Mouse (Mus musculus) liver, embryonic 16.5 days (tissue): ENCODE measurements around the gene Ppp1r16b. TPM values are rescaled to one million over a fixed set of nuclear protein-coding genes. Genes with fewer than 3 reads are reported as not detected.

Experiments used
- ATAC-seq: fragments of 200-750 bp; cut with Nextera tagmentation; 2 replicates; pipeline ENCODE4 v1.8.0; 2017; ENCODE audit warnings: low read depth, mild to moderate bottlenecking, moderate number of reproducible peaks, moderate library complexity
- H3K27ac ChIP-seq: fragments of 300-500 bp; sonication (generic); 2 replicates; pipeline ENCODE4 v1.5.1; 2014; ENCODE audit warnings: mild to moderate bottlenecking, low read length
- H3K27me3 ChIP-seq: fragments of 300-500 bp; sonication (generic); 2 replicates; pipeline ENCODE4 v1.6.1; 2014; ENCODE audit warnings: low read depth, low read length, mixed read lengths; ENCODE audit not compliant: control insufficient read depth, insufficient read depth
- H3K36me3 ChIP-seq: fragments of 300-500 bp; sonication (generic); 2 replicates; pipeline ENCODE4 v1.6.1; 2014; ENCODE audit warnings: mild to moderate bottlenecking; ENCODE audit not compliant: control insufficient read depth, insufficient read depth
- H3K4me1 ChIP-seq: fragments of 300-500 bp; sonication (generic); 2 replicates; pipeline ENCODE4 v1.6.1; 2014; ENCODE audit warnings: low read depth, low read length, mixed read lengths; ENCODE audit not compliant: control insufficient read depth
- H3K4me2 ChIP-seq: fragments of 300-500 bp; sonication (generic); 2 replicates; pipeline ENCODE4 v1.6.1; 2014; ENCODE audit warnings: low read depth, low read length, mixed read lengths
- H3K4me3 ChIP-seq: fragments of 300-500 bp; sonication (generic); 2 replicates; pipeline ENCODE4 v1.5.1; 2014; ENCODE audit warnings: low read depth, mild to moderate bottlenecking, low read length
- H3K9ac ChIP-seq: fragments of 300-500 bp; sonication (generic); 2 replicates; pipeline ENCODE4 v1.6.1; 2014; ENCODE audit warnings: low read depth, low read length
- H3K9me3 ChIP-seq: fragments of 300-500 bp; sonication (generic); replicated peaks from 2 replicates; pipeline ENCODE4 v1.6.1; 2016; ENCODE audit warnings: low read length; ENCODE audit not compliant: control insufficient read depth
- WGBS: fragments of 180-500 bp; shearing (Covaris S2); extraction: QIAGEN DNeasy Blood & Tissue Kit; methylation state at CpG from one replicate; pipeline ENCODE4 v1.1.7; 2014; ENCODE audit not compliant: insufficient replicate concordance; 5-methylcytosine and 5-hydroxymethylcytosine counted together
- polyA plus RNA-seq: library from polyadenylated mRNA; unstranded; fragments of >200 nt; fragmentation: Nextera tagmentation; extraction: Ambion mirVana; gene quantifications from 2 replicates; pipeline ENCODE4 v1.2.1, GENCODE M21; 2015

Ppp1r16b gene
- polyA plus RNA-seq, 1 experiment from 2014 or later: 1.6 TPM

GRCm38 (mm10) chr2:158681714-158682113, 16.5 kb downstream of the Ppp1r16b start:
- no peak overlapping the region for H3K27ac ChIP-seq
- no peak overlapping the region for H3K4me2 ChIP-seq
- H3K4me1 ChIP-seq: no peaks in the 10 kb centered on the region
- WGBS: 66% methylated on average over 6 of the region's 6 CpGs
- H3K9ac ChIP-seq: no peak overlapping the region
- H3K27me3 ChIP-seq: no peaks in the 10 kb centered on the region
- H3K9me3 ChIP-seq: no peaks in the 10 kb centered on the region
- no peak overlapping the region for H3K4me3 ChIP-seq
- no peaks in the 10 kb centered on the region for H3K36me3 ChIP-seq
- no peak for ATAC-seq

GRCm38 (mm10) chr2:158682344-158683037, 17.3 kb downstream of the Ppp1r16b start:
- 35% methylated on average over 11 of the region's 11 CpGs for WGBS
- H3K27ac ChIP-seq: no peak overlapping the region

GRCm38 (mm10) chr2:158683038-158683413, 17.8 kb downstream of the Ppp1r16b start:
- H3K4me1 ChIP-seq: no peaks in the 10 kb centered on the region
- no peak overlapping the region for H3K27ac ChIP-seq
- H3K9ac ChIP-seq: no peak overlapping the region
- H3K36me3 ChIP-seq: no peaks in the 10 kb centered on the region
- no peak overlapping the region for H3K4me3 ChIP-seq
- no peak for ATAC-seq
- H3K27me3 ChIP-seq: no peaks in the 10 kb centered on the region
- no peak overlapping the region for H3K4me2 ChIP-seq
- WGBS: 18% methylated on average over 4 of the region's 4 CpGs
- no peaks in the 10 kb centered on the region for H3K9me3 ChIP-seq

More at GRCm38 (mm10) chr2:158682344-158683037, 17.3 kb downstream of the Ppp1r16b start:
- Histone ChIP-seq H3K27me3 (no peaks in the 10 kb centered on the region), H3K4me1 (no peaks in the 10 kb centered on the region), H3K9me3 (no peaks in the 10 kb centered on the region), H3K4me3 (no peak overlapping the region), H3K9ac (no peak overlapping the region), H3K4me2 (no peak overlapping the region), H3K36me3 (no peaks in the 10 kb centered on the region)
- no peak for ATAC-seq

- Histone ChIP-seq H3K27ac (no peak overlapping the region), H3K27me3 (no peaks in the 10 kb centered on the region), H3K9me3 (no peaks in the 10 kb centered on the region), H3K9ac (no peak overlapping the region), H3K4me3 (no peak overlapping the region), H3K4me1 (no peaks in the 10 kb centered on the region; the same call in 1 of the 2 replicates), H3K36me3 (no peaks in the 10 kb centered on the region), H3K4me2 (no peak overlapping the region)
- WGBS: 51% methylated on average over 9 of the region's 9 CpGs
- ATAC-seq: no peak
Measured at GRCm38 (mm10) chr2:158684247-158684843, 19.1 kb downstream of the Ppp1r16b start.

GRCm38 (mm10) chr2:158684910-158685309, 19.7 kb downstream of the Ppp1r16b start:
- WGBS: 66% methylated on average over 3 of the region's 3 CpGs

GRCm38 (mm10) chr2:158686394-158686793, 21.2 kb downstream of the Ppp1r16b start:
- 57% methylated on average over 2 of the region's 2 CpGs for WGBS
- Histone ChIP-seq H3K9me3 (no peaks in the 10 kb centered on the region), H3K27me3 (no peaks in the 10 kb centered on the region), H3K4me2 (no peak overlapping the region), H3K4me1 (no peaks in the 10 kb centered on the region; the same call in 1 of the 2 replicates), H3K4me3 (no peak overlapping the region), H3K36me3 (no peaks in the 10 kb centered on the region), H3K27ac (no peak overlapping the region), H3K9ac (no peak overlapping the region)
- no peak for ATAC-seq

More at GRCm38 (mm10) chr2:158684910-158685309, 19.7 kb downstream of the Ppp1r16b start:
- Histone ChIP-seq H3K4me1 (no peaks in the 10 kb centered on the region; the same call in 1 of the 2 replicates), H3K4me3 (no peak overlapping the region), H3K4me2 (no peak overlapping the region), H3K27ac (no peak overlapping the region), H3K36me3 (no peaks in the 10 kb centered on the region), H3K27me3 (no peaks in the 10 kb centered on the region), H3K9me3 (no peaks in the 10 kb centered on the region), H3K9ac (no peak overlapping the region)
- no peak for ATAC-seq

- WGBS: 39% methylated on average over 25 of the region's 25 CpGs
- Histone ChIP-seq H3K4me2 (no peak overlapping the region), H3K27me3 (no peaks in the 10 kb centered on the region), H3K9ac (no peak overlapping the region), H3K36me3 (no peaks in the 10 kb centered on the region), H3K27ac (no peak overlapping the region), H3K4me1 (no peaks in the 10 kb centered on the region; the same call in 1 of the 2 replicates), H3K4me3 (no peak overlapping the region), H3K9me3 (no peaks in the 10 kb centered on the region)
- ATAC-seq: no peak
Measured at GRCm38 (mm10) chr2:158687804-158688241, 22.6 kb downstream of the Ppp1r16b start.

GRCm38 (mm10) chr2:158689060-158689459, 23.9 kb downstream of the Ppp1r16b start:
- no peak overlapping the region for H3K27ac ChIP-seq
- WGBS: 47% methylated on average over 5 of the region's 5 CpGs

GRCm38 (mm10) chr2:158689640-158690039, 24.4 kb downstream of the Ppp1r16b start:
- WGBS: 42% methylated on average over 7 of the region's 7 CpGs
- Histone ChIP-seq H3K27ac (no peak overlapping the region), H3K4me2 (no peak overlapping the region), H3K36me3 (no peaks in the 10 kb centered on the region), H3K27me3 (no peaks in the 10 kb centered on the region), H3K4me1 (no peaks in the 10 kb centered on the region; the same call in 1 of the 2 replicates), H3K4me3 (no peak overlapping the region), H3K9me3 (no peaks in the 10 kb centered on the region), H3K9ac (no peak overlapping the region)
- no peak for ATAC-seq

More at GRCm38 (mm10) chr2:158689060-158689459, 23.9 kb downstream of the Ppp1r16b start:
- no peaks in the 10 kb centered on the region for H3K36me3 ChIP-seq
- H3K9me3 ChIP-seq: no peaks in the 10 kb centered on the region
- H3K4me2 ChIP-seq: no peak overlapping the region
- no peaks in the 10 kb centered on the region; the same call in 1 of the 2 replicates for H3K4me1 ChIP-seq
- H3K4me3 ChIP-seq: no peak overlapping the region
- H3K27me3 ChIP-seq: no peaks in the 10 kb centered on the region
- H3K9ac ChIP-seq: no peak overlapping the region
- no peak for ATAC-seq
